Mouse (Mus musculus): ENCODE measurements at regions not wholly inside any gene's neighbourhood (a gene's known extent, or its start where the extent isn't known, plus 50 kb on each side); places are given as distances from the start of the nearest gene placed in this dataset.

DNA sequence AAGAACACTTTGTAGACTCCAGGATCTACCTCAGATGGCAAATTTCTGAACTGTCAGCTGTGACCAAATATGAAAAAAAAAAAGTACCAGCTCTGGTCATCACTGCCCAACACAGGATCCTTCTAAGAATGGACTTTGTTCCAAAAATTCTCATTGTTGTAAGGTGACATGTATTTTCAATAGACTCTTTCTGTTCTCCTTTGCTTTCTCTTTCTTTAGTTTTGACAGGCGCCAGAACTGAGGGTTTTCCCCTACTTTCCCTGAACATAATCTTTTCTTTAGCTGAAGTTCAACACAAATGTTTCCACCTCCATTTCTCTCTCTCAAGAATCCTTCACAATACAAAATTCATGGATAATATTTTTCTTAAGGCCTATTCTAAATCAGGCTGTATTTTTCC is 579.1 kb upstream of the C030005K15Rik start:
- TF ChIP-seq CTCF (IDR thresholded peaks at IDR 0.05; ENCODE audit: borderline replicate concordance, insufficient read depth, low read depth, low read length) (no peak), POLR2A (IDR thresholded peaks at IDR 0.05; ENCODE audit: borderline replicate concordance, insufficient read depth, low read length) (no peak)

Data from cerebellum, adult 2 months (tissue).